Mouse (Mus musculus) heart, embryonic 13.5 days (tissue): Measurements from ENCODE around the gene 1110008L16Rik. TPM values are rescaled to one million over a fixed set of nuclear protein-coding genes. Genes with fewer than 3 reads are reported as not detected.
"Not testable (repeated sequence)": the region's sequence is repeated elsewhere in the genome, so short reads cannot be mapped to it uniquely, and the experiment has no call there.

ENCODE experiments used
- ATAC-seq: fragments of 200-750 bp; cut with Nextera tagmentation; 2 replicates; pipeline ENCODE4 v1.8.0; 2017; ENCODE audit warnings: moderate TSS enrichment; ENCODE audit not compliant: insufficient number of reproducible peaks, low FRiP score, low TSS enrichment; ENCODE audit errors: extremely low read depth
- H3K27ac ChIP-seq: fragments of 300-500 bp; sonication (generic); replicated peaks from 2 replicates; pipeline ENCODE4 v1.5.1; 2015; ENCODE audit warnings: moderate library complexity, mild to moderate bottlenecking, inconsistent platforms
- H3K27me3 ChIP-seq: fragments of 300-500 bp; sonication (generic); replicated peaks from 2 replicates; pipeline ENCODE4 v1.6.1; 2015; ENCODE audit warnings: mild to moderate bottlenecking, inconsistent platforms
- H3K36me3 ChIP-seq: fragments of 300-500 bp; sonication (generic); 2 replicates; pipeline ENCODE4 v1.6.1; 2015; ENCODE audit warnings: mild to moderate bottlenecking, inconsistent platforms
- H3K4me1 ChIP-seq: fragments of 300-500 bp; sonication (generic); 2 replicates; pipeline ENCODE4 v1.6.1; 2015; ENCODE audit warnings: inconsistent platforms
- H3K4me2 ChIP-seq: fragments of 300-500 bp; sonication (generic); 2 replicates; pipeline ENCODE4 v1.6.1; 2015; ENCODE audit warnings: inconsistent platforms, mild to moderate bottlenecking, moderate library complexity
- H3K4me3 ChIP-seq: fragments of 300-500 bp; sonication (generic); 2 replicates; pipeline ENCODE4 v1.5.1; 2015; ENCODE audit warnings: moderate library complexity, mild to moderate bottlenecking, inconsistent platforms
- H3K9ac ChIP-seq: fragments of 300-500 bp; sonication (generic); 2 replicates; pipeline ENCODE4 v1.6.1; 2015; ENCODE audit warnings: inconsistent platforms, mild to moderate bottlenecking, moderate library complexity
- H3K9me3 ChIP-seq: fragments of 300-500 bp; sonication (generic); 2 replicates; pipeline ENCODE4 v1.6.1; 2016; ENCODE audit warnings: inconsistent platforms
- WGBS: fragments of 180-500 bp; shearing (Covaris S2); methylation state at CpG from one replicate; pipeline ENCODE4 v1.1.7; 2015; ENCODE audit warnings: mixed read lengths; 5-methylcytosine and 5-hydroxymethylcytosine counted together
- polyA plus RNA-seq: library from polyadenylated mRNA; unstranded; fragments of >200 nt; fragmentation: Nextera tagmentation; extraction: Ambion mirVana; gene quantifications from 2 replicates; pipeline ENCODE4 v1.2.1, GENCODE M21; 2015

The 1110008L16Rik gene
- polyA plus RNA-seq, 1 experiment from 2014 or later = 10.3 TPM

DNA sequence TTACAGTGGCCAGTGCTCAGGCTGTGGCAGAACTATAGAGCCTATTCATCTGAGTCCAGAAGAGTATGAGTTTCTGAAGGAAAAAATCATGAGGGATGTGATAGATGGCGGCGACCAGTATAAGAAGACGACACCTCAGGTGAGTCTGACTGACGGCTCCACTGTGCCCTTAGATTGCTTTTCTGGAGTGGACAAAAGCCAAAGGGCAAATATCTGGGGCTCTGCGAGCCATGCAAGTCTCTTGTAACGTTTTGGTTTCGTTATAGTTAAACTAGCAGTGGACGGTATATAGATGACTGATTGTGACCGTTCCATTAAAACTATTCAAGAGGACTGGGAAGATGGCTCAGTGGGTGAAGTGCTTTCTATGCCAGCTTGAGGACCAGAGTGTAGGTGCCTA, 9.4 kb downstream of the 1110008L16Rik start:
- peaks cover 4% of the 10 kb centered on the region for H3K4me1 ChIP-seq
- H3K36me3 ChIP-seq = peaks cover 27% of the 10 kb centered on the region
- H3K4me3 ChIP-seq = no peak overlapping the region
- 91% methylated on average over 9 of the region's 9 CpGs for WGBS
- no peak overlapping the region for H3K9ac ChIP-seq
- H3K4me2 ChIP-seq = no peak overlapping the region
- H3K27ac ChIP-seq = no peak overlapping the region
- H3K27me3 ChIP-seq = no peaks in the 10 kb centered on the region
- peaks cover 3% of the 10 kb centered on the region; the same call in 1 of the 2 replicates for H3K9me3 ChIP-seq
- ATAC-seq = no peak

DNA sequence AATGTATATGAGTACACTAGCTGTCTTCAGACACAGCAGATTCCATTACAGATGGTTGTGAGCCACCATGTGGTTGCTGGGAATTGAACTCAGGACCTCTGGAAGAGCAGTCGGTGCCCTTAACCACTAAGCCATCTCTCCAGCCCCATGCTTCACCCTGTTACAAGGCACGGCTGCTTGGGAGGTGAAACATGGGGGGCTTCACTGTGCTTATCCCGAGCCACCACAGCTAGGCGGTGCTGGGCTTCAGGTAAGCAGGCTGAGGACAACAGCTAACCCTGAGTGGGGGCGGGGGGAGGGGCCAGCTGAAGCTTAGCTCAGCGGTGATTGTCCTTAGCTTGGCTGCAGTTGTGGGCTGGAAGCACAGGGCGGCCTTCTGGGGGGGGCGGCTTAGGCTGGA, 10.1 kb downstream of the 1110008L16Rik start:
- no peak for ATAC-seq
- no peak overlapping the region for H3K4me2 ChIP-seq
- no peaks in the 10 kb centered on the region; the same call in 1 of the 2 replicates for H3K4me1 ChIP-seq
- no peak overlapping the region for H3K4me3 ChIP-seq
- no peak overlapping the region for H3K27ac ChIP-seq
- no peak overlapping the region for H3K9ac ChIP-seq
- WGBS = 68% methylated on average over 8 of the region's 8 CpGs
- peaks cover 27% of the 10 kb centered on the region for H3K36me3 ChIP-seq
- peaks cover 3% of the 10 kb centered on the region; the same call in 1 of the 2 replicates for H3K9me3 ChIP-seq
- H3K27me3 ChIP-seq = no peaks in the 10 kb centered on the region

DNA sequence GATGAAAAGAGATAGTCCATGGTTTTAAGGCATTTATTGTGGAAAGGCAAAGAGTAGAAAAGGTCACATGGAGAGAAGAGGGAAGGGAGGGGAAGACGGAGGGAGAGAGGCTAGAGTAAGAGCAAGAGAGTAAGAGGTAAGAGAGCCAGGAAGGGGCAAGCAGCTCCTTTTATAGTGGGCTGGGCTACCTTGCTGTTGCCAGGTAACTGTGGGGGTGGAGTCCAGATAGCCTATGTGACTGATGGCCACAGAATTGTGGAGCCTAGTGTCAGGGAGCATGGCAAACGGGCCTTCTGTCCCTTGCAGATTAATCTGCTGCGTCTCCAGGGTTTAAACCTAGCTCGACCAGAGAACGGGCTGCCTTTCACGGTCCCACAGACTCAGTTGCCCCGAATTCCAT, 12.5 kb downstream of the 1110008L16Rik start:
- Histone ChIP-seq H3K4me2 (no peak overlapping the region), H3K27me3 (no peaks in the 10 kb centered on the region), H3K9ac (no peak overlapping the region), H3K9me3 (no peaks in the 10 kb centered on the region), H3K4me3 (no peak overlapping the region), H3K36me3 (peaks cover 20% of the 10 kb centered on the region), H3K27ac (no peak overlapping the region), H3K4me1 (no peaks in the 10 kb centered on the region)
- ATAC-seq = no peak
- whole genome bisulfite sequencing = 82% methylated on average over 7 of the region's 7 CpGs

DNA sequence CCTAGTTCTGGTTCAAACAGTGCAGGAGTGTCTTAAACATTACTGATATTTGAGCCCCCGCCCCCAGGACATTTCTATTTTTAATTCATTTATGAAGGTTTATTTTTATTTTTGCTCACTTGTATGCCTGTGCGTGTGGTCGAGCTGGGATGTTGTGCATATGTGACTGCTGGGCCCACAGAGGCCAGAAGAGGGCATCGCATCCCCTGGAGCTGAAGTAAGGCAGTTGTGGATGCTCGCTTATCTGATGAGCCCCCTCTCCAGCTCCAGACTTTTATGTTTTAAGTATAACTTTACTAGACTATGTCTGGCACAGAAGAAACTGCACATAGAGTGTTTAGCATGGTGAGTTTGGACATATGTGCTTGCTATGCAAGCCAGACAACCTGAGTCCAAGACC, 14.5 kb downstream of the 1110008L16Rik start:
- no peaks in the 10 kb centered on the region for H3K4me1 ChIP-seq
- no peak overlapping the region for H3K9ac ChIP-seq
- WGBS = 82% methylated on average over 5 of the region's 5 CpGs
- H3K4me2 ChIP-seq = no peak overlapping the region
- H3K27me3 ChIP-seq = no peaks in the 10 kb centered on the region
- ATAC-seq = no peak
- no peak overlapping the region for H3K4me3 ChIP-seq
- no peak overlapping the region for H3K27ac ChIP-seq
- H3K36me3 ChIP-seq = peaks cover 12% of the 10 kb centered on the region
- H3K9me3 ChIP-seq = no peaks in the 10 kb centered on the region

- Histone ChIP-seq H3K27ac (no peak overlapping the region), H3K9me3 (no peaks in the 10 kb centered on the region), H3K4me3 (no peak overlapping the region), H3K27me3 (no peaks in the 10 kb centered on the region), H3K9ac (no peak overlapping the region), H3K4me1 (no peaks in the 10 kb centered on the region), H3K36me3 (peaks cover 10% of the 10 kb centered on the region), H3K4me2 (no peak overlapping the region)
- no peak for ATAC-seq
- 40% methylated on average over 5 of the region's 5 CpGs for WGBS
Measured at GRCm38 (mm10) chr12:55315192-55315591, 15.8 kb downstream of the 1110008L16Rik start.

GRCm38 (mm10) chr12:55321642-55322291, 22.4 kb downstream of the 1110008L16Rik start:
- 82% methylated on average over 18 of the region's 18 CpGs for WGBS
- Histone ChIP-seq H3K27me3 (no peaks in the 10 kb centered on the region), H3K27ac (peak overlapping the region; percentile 54), H3K36me3 (peaks cover 6% of the 10 kb centered on the region), H3K4me3 (no peak overlapping the region), H3K4me2 (no peak overlapping the region), H3K9me3 (no peaks in the 10 kb centered on the region), H3K4me1 (no peaks in the 10 kb centered on the region), H3K9ac (no peak overlapping the region)
- ATAC-seq = no peak

DNA sequence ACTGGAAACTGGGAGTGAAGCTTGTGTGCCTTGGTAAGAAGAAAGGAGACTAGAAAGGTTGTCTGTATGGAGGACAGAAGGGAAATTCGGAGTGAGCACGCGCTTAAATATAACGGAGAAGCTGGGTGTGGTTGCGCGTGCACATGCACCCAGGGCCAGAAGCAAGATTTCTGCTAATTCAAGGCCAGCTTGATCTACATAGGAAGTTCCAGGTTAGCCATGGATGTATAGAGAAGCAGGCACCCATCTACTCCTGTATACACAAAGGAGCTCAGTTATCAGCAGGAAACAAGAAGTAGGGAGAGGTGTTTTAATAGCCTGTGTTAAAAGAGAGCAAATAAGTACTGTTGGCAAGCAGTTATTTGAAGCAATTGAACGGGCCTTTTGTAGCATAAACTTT, 26.3 kb downstream of the 1110008L16Rik start:
- Histone ChIP-seq H3K4me3 (no peak overlapping the region), H3K36me3 (peaks cover 11% of the 10 kb centered on the region), H3K9ac (0 out of 2 replicates have a peak overlapping the region, but pooled peaks have one; percentile 14), H3K9me3 (no peaks in the 10 kb centered on the region), H3K27me3 (no peaks in the 10 kb centered on the region), H3K4me2 (no peak overlapping the region), H3K27ac (no peak overlapping the region), H3K4me1 (no peaks in the 10 kb centered on the region)
- no peak for ATAC-seq
- WGBS = 85% methylated on average over 7 of the region's 7 CpGs

DNA sequence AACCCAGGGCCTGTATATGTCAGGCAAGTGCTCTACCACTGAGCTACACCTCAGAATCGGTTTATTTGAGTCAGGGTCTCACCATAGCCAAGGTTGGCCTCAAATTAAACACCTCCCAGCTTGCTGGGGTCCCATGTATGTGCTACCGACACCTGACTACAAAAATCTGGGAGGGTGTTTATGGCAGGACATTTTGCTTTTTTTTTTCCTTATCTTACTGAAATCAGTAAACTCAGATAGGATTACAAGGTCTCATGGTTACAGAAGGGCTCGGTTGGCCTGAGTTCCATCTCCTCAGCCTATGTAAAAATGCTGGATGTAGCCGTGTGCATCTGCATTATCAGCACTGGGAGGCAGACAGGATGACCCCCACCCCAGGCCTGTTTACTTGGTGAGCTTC, 29.4 kb downstream of the 1110008L16Rik start:
- H3K27me3 ChIP-seq = no peaks in the 10 kb centered on the region
- WGBS = 71% methylated on average over 4 of the region's 4 CpGs
- no peak overlapping the region for H3K27ac ChIP-seq
- peaks cover 11% of the 10 kb centered on the region for H3K36me3 ChIP-seq
- H3K4me1 ChIP-seq = no peaks in the 10 kb centered on the region
- no peak overlapping the region for H3K4me3 ChIP-seq
- no peak for ATAC-seq
- no peak overlapping the region for H3K4me2 ChIP-seq
- H3K9ac ChIP-seq = no peak overlapping the region
- no peaks in the 10 kb centered on the region for H3K9me3 ChIP-seq

- Histone ChIP-seq H3K27me3 (no peaks in the 10 kb centered on the region), H3K9me3 (no peaks in the 10 kb centered on the region), H3K27ac (no peak overlapping the region), H3K4me1 (no peaks in the 10 kb centered on the region), H3K4me3 (no peak overlapping the region), H3K9ac (no peak overlapping the region), H3K4me2 (no peak overlapping the region), H3K36me3 (peaks cover 11% of the 10 kb centered on the region)
- 76% methylated on average over 7 of the region's 7 CpGs for WGBS
- ATAC-seq = no peak
Measured at GRCm38 (mm10) chr12:55329351-55329750, 30.0 kb downstream of the 1110008L16Rik start.

DNA sequence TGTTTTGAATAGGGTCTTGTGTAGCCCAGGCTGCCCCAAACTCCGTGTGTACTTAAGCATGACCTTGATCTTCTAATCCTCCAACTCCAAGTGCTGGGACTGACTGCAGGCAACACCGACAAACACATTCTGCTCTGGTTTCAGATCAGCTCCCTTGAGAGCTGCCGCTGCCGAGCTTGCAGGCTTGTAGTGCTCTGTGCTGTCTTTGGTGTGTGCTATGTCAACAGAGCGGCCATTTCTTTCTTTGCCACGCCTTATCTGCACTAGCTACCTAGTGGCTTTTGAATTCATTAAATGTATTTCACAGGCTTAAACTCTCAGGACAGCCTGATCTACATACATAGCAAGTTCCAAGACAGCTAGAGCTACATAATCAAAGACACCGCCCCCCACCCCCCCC, 34.3 kb downstream of the 1110008L16Rik start:
- no peaks in the 10 kb centered on the region for H3K4me1 ChIP-seq
- H3K27me3 ChIP-seq = no peaks in the 10 kb centered on the region
- no peak overlapping the region for H3K4me3 ChIP-seq
- 89% methylated on average over 7 of the region's 7 CpGs for WGBS
- no peak overlapping the region for H3K27ac ChIP-seq
- no peaks in the 10 kb centered on the region for H3K9me3 ChIP-seq
- H3K36me3 ChIP-seq = peaks cover 14% of the 10 kb centered on the region
- H3K9ac ChIP-seq = no peak overlapping the region
- no peak overlapping the region for H3K4me2 ChIP-seq
- no peak for ATAC-seq

- H3K4me2 ChIP-seq, H3K9me3 ChIP-seq, ATAC-seq, H3K36me3 ChIP-seq, H3K4me1 ChIP-seq, H3K4me3 ChIP-seq, H3K27ac ChIP-seq, H3K27me3 ChIP-seq, H3K9ac ChIP-seq: not testable (repeated sequence)
- 85% methylated on average over 1 of the region's 2 CpGs for WGBS
Measured at GRCm38 (mm10) chr12:55338490-55338889, 39.1 kb downstream of the 1110008L16Rik start.

- WGBS = 22% methylated on average over 1 of the region's 1 CpGs
- H3K27me3 ChIP-seq, H3K4me3 ChIP-seq, H3K36me3 ChIP-seq, ATAC-seq, H3K9ac ChIP-seq, H3K9me3 ChIP-seq, H3K4me2 ChIP-seq: not testable (repeated sequence)
- peak overlapping the region; percentile 59 for H3K27ac ChIP-seq
- peaks cover 16% of the 10 kb centered on the region for H3K4me1 ChIP-seq
Measured at GRCm38 (mm10) chr12:55343045-55343444, 43.7 kb downstream of the 1110008L16Rik start.
